Mouse (Mus musculus) neural tube, embryonic 12.5 days (tissue): ENCODE results near the gene Ttbk1. TPM values are rescaled to one million over a fixed set of nuclear protein-coding genes. Genes with fewer than 3 reads are reported as not detected.

Experiments
- ATAC-seq: fragments of 200-750 bp; cut with Nextera tagmentation; 2 replicates; pipeline ENCODE4 v1.8.0; 2017; ENCODE audit warnings: low read depth, mild to moderate bottlenecking, moderate TSS enrichment, moderate library complexity; ENCODE audit not compliant: low FRiP score
- H3K27ac ChIP-seq: fragments of 300-500 bp; sonication (generic); 2 replicates; pipeline ENCODE4 v1.5.1; 2016
- H3K27me3 ChIP-seq: fragments of 300-500 bp; sonication (generic); replicated peaks from 2 replicates; pipeline ENCODE4 v1.6.1; 2016; ENCODE audit warnings: mild to moderate bottlenecking
- H3K36me3 ChIP-seq: fragments of 300-500 bp; sonication (generic); 2 replicates; pipeline ENCODE4 v1.6.1; 2016; ENCODE audit warnings: mild to moderate bottlenecking
- H3K4me1 ChIP-seq: fragments of 300-500 bp; sonication (generic); 2 replicates; pipeline ENCODE4 v1.6.1; 2016
- H3K4me2 ChIP-seq: fragments of 300-500 bp; sonication (generic); replicated peaks from 2 replicates; pipeline ENCODE4 v1.6.1; 2016; ENCODE audit warnings: mild to moderate bottlenecking
- H3K4me3 ChIP-seq: fragments of 300-500 bp; sonication (generic); 2 replicates; pipeline ENCODE4 v1.5.1; 2016
- H3K9ac ChIP-seq: fragments of 300-500 bp; sonication (generic); 2 replicates; pipeline ENCODE4 v1.6.1; 2016; ENCODE audit warnings: mild to moderate bottlenecking
- H3K9me3 ChIP-seq: fragments of 300-500 bp; sonication (generic); 2 replicates; pipeline ENCODE4 v1.6.1; 2016; ENCODE audit warnings: mild to moderate bottlenecking
- WGBS: fragments of 180-500 bp; shearing (Covaris S2); methylation state at CpG from one replicate; pipeline ENCODE4 v1.1.7; 2016; 5-methylcytosine and 5-hydroxymethylcytosine counted together
- polyA plus RNA-seq: library from polyadenylated mRNA; unstranded; fragments of >200 nt; fragmentation: Nextera tagmentation; extraction: Ambion mirVana; gene quantifications from 2 replicates; pipeline ENCODE4 v1.2.1, GENCODE M21; 2016

Gene Ttbk1
- polyA plus RNA-seq, 1 experiment from 2014 or later = 6.2 TPM

- H3K36me3 ChIP-seq = peaks cover 34% of the 10 kb centered on the region
- H3K27ac ChIP-seq = no peak overlapping the region
- H3K9me3 ChIP-seq = no peaks in the 10 kb centered on the region
- WGBS = 88% methylated on average over 5 of the region's 5 CpGs
- ATAC-seq = no peak
- H3K9ac ChIP-seq = no peak overlapping the region
- H3K4me2 ChIP-seq = no peak overlapping the region
- H3K27me3 ChIP-seq = peaks cover 48% of the 10 kb centered on the region
- H3K4me3 ChIP-seq = no peak overlapping the region
- H3K4me1 ChIP-seq = peaks cover 7% of the 10 kb centered on the region; the same call in 1 of the 2 replicates
Measured at GRCm38 (mm10) chr17:46462226-46462625, 25.2 kb downstream of the Ttbk1 start.

- Histone ChIP-seq H3K9me3 (no peaks in the 10 kb centered on the region), H3K27ac (no peak overlapping the region), H3K9ac (no peak overlapping the region), H3K4me3 (0 out of 2 replicates have a peak overlapping the region, but pooled peaks have one; percentile 4), H3K27me3 (peaks cover 55% of the 10 kb centered on the region), H3K4me1 (peaks cover 7% of the 10 kb centered on the region; the same call in 1 of the 2 replicates), H3K36me3 (peaks cover 25% of the 10 kb centered on the region; the same call in 1 of the 2 replicates), H3K4me2 (peak overlapping the region; percentile 40)
- no peak for ATAC-seq
- 11% methylated on average over 8 of the region's 8 CpGs for WGBS
Measured at GRCm38 (mm10) chr17:46461347-46461746, 26.1 kb downstream of the Ttbk1 start.

- H3K27ac ChIP-seq = no peak overlapping the region
- H3K9me3 ChIP-seq = no peaks in the 10 kb centered on the region
- no peak for ATAC-seq
- peaks cover 18% of the 10 kb centered on the region; the same call in 1 of the 2 replicates for H3K36me3 ChIP-seq
- H3K9ac ChIP-seq = no peak overlapping the region
- H3K27me3 ChIP-seq = peaks cover 61% of the 10 kb centered on the region
- H3K4me2 ChIP-seq = peak overlapping the region; percentile 40
- 3% methylated on average over 32 of the region's 32 CpGs for WGBS
- peaks cover 14% of the 10 kb centered on the region for H3K4me1 ChIP-seq
- H3K4me3 ChIP-seq = peak overlapping the region; percentile 4; the same call in 1 of the 2 replicates
Measured at GRCm38 (mm10) chr17:46460673-46461072, 26.8 kb downstream of the Ttbk1 start.

GRCm38 (mm10) chr17:46458439-46458838, 29.0 kb downstream of the Ttbk1 start:
- no peak for ATAC-seq
- H3K4me1 ChIP-seq = peaks cover 36% of the 10 kb centered on the region
- no peak overlapping the region for H3K4me2 ChIP-seq
- H3K4me3 ChIP-seq = no peak overlapping the region
- H3K27me3 ChIP-seq = peaks cover 73% of the 10 kb centered on the region
- H3K27ac ChIP-seq = no peak overlapping the region
- H3K36me3 ChIP-seq = peaks cover 14% of the 10 kb centered on the region; the same call in 1 of the 2 replicates
- no peaks in the 10 kb centered on the region for H3K9me3 ChIP-seq
- WGBS = 35% methylated on average over 3 of the region's 3 CpGs
- H3K9ac ChIP-seq = no peak overlapping the region

GRCm38 (mm10) chr17:46457791-46458190, 29.7 kb downstream of the Ttbk1 start:
- no peaks in the 10 kb centered on the region for H3K9me3 ChIP-seq
- H3K4me1 ChIP-seq = peaks cover 42% of the 10 kb centered on the region
- H3K9ac ChIP-seq = no peak overlapping the region
- peaks cover 14% of the 10 kb centered on the region; the same call in 1 of the 2 replicates for H3K36me3 ChIP-seq
- H3K4me3 ChIP-seq = no peak overlapping the region
- no peak overlapping the region for H3K4me2 ChIP-seq
- no peak for ATAC-seq
- H3K27ac ChIP-seq = no peak overlapping the region
- WGBS = 10% methylated on average over 10 of the region's 10 CpGs
- H3K27me3 ChIP-seq = peaks cover 73% of the 10 kb centered on the region

GRCm38 (mm10) chr17:46455110-46455691, 32.3 kb downstream of the Ttbk1 start:
- under 1% methylated on average over 33 of the region's 33 CpGs for WGBS
- no peaks in the 10 kb centered on the region for H3K9me3 ChIP-seq
- H3K4me3 ChIP-seq = peak overlapping the region; percentile 29
- H3K27ac ChIP-seq = no peak overlapping the region
- peaks cover 51% of the 10 kb centered on the region for H3K27me3 ChIP-seq
- ATAC-seq = peak; percentile 49
- peaks cover 8% of the 10 kb centered on the region; the same call in 1 of the 2 replicates for H3K36me3 ChIP-seq
- H3K4me1 ChIP-seq = peaks cover 39% of the 10 kb centered on the region
- H3K9ac ChIP-seq = peak overlapping the region; percentile 56
- peak overlapping the region; percentile 72 for H3K4me2 ChIP-seq

- peak overlapping the region; percentile 72 for H3K4me2 ChIP-seq
- H3K4me1 ChIP-seq = peaks cover 39% of the 10 kb centered on the region
- H3K27me3 ChIP-seq = peaks cover 46% of the 10 kb centered on the region
- peak overlapping the region; percentile 56; the same call in 1 of the 2 replicates for H3K9ac ChIP-seq
- 3% methylated on average over 9 of the region's 9 CpGs for WGBS
- H3K36me3 ChIP-seq = peaks cover 4% of the 10 kb centered on the region; the same call in 1 of the 2 replicates
- peak; percentile 30; the same call in 1 of the 2 replicates for ATAC-seq
- peak overlapping the region; percentile 29 for H3K4me3 ChIP-seq
- H3K9me3 ChIP-seq = no peaks in the 10 kb centered on the region
- no peak overlapping the region for H3K27ac ChIP-seq
Measured at GRCm38 (mm10) chr17:46454539-46454938, 32.9 kb downstream of the Ttbk1 start.

- Histone ChIP-seq H3K4me3 (peak overlapping the region; percentile 20), H3K36me3 (peaks cover 3% of the 10 kb centered on the region; the same call in 1 of the 2 replicates), H3K4me1 (peaks cover 39% of the 10 kb centered on the region), H3K9ac (peak overlapping the region; percentile 56; the same call in 1 of the 2 replicates), H3K9me3 (no peaks in the 10 kb centered on the region), H3K27ac (peak overlapping the region; percentile 37; the same call in 1 of the 2 replicates), H3K4me2 (peak overlapping the region; percentile 72), H3K27me3 (peaks cover 41% of the 10 kb centered on the region)
- ATAC-seq = peak; percentile 44; the same call in 1 of the 2 replicates
- 2% methylated on average over 26 of the region's 26 CpGs for WGBS
Measured at GRCm38 (mm10) chr17:46453970-46454411, 33.5 kb downstream of the Ttbk1 start.

- ATAC-seq = peak; percentile 5; the same call in 1 of the 2 replicates
- no peaks in the 10 kb centered on the region for H3K9me3 ChIP-seq
- WGBS = 4% methylated on average over 13 of the region's 13 CpGs
- no peak overlapping the region for H3K27ac ChIP-seq
- peaks cover 37% of the 10 kb centered on the region for H3K27me3 ChIP-seq
- H3K9ac ChIP-seq = peak overlapping the region; percentile 56
- 0 out of 2 replicates have a peak overlapping the region, but pooled peaks have one; percentile 20 for H3K4me3 ChIP-seq
- H3K4me2 ChIP-seq = peak overlapping the region; percentile 72
- H3K36me3 ChIP-seq = peaks cover 3% of the 10 kb centered on the region; the same call in 1 of the 2 replicates
- H3K4me1 ChIP-seq = peaks cover 39% of the 10 kb centered on the region
Measured at GRCm38 (mm10) chr17:46453302-46453948, 34.0 kb downstream of the Ttbk1 start.

GRCm38 (mm10) chr17:46452683-46453082, 34.8 kb downstream of the Ttbk1 start:
- Histone ChIP-seq H3K9me3 (no peaks in the 10 kb centered on the region), H3K27ac (no peak overlapping the region), H3K36me3 (peaks cover 3% of the 10 kb centered on the region; the same call in 1 of the 2 replicates), H3K4me2 (peak overlapping the region; percentile 72), H3K27me3 (peaks cover 33% of the 10 kb centered on the region), H3K9ac (no peak overlapping the region), H3K4me3 (peak overlapping the region; percentile 3; the same call in 1 of the 2 replicates), H3K4me1 (peaks cover 39% of the 10 kb centered on the region)
- ATAC-seq = no peak
- 26% methylated on average over 5 of the region's 5 CpGs for WGBS

GRCm38 (mm10) chr17:46446264-46446663, 41.2 kb downstream of the Ttbk1 start:
- WGBS = 91% methylated on average over 16 of the region's 16 CpGs
- H3K9me3 ChIP-seq = no peaks in the 10 kb centered on the region
- H3K4me2 ChIP-seq = no peak overlapping the region

More at GRCm38 (mm10) chr17:46446264-46446663, 41.2 kb downstream of the Ttbk1 start:
- peaks cover 23% of the 10 kb centered on the region for H3K4me1 ChIP-seq
- ATAC-seq = no peak
- H3K4me3 ChIP-seq = no peak overlapping the region
- H3K9ac ChIP-seq = no peak overlapping the region
- peaks cover 4% of the 10 kb centered on the region; the same call in 1 of the 2 replicates for H3K36me3 ChIP-seq
- H3K27me3 ChIP-seq = peaks cover 63% of the 10 kb centered on the region
- H3K27ac ChIP-seq = no peak overlapping the region
